Mouse (Mus musculus): Measurements from ENCODE around the gene H2-T22. TPM values are rescaled to one million over a fixed set of nuclear protein-coding genes. Genes with fewer than 3 reads are reported as not detected.
"Not testable (repeated sequence)": the region's sequence is repeated elsewhere in the genome, so short reads cannot be mapped to it uniquely, and the experiment has no call there.

The H2-T22 gene
- total RNA-seq, 2 experiments from 2014 or later, result 5.5 to 19.7 TPM

- ATAC-seq (replicated peaks; ENCODE audit: low FRiP score, poor library complexity, severe bottlenecking), result not testable (repeated sequence)
Measured at GRCm38 (mm10) chr17:36030703-36031582, 11.6 kb downstream of the H2-T22 start.

DNA sequence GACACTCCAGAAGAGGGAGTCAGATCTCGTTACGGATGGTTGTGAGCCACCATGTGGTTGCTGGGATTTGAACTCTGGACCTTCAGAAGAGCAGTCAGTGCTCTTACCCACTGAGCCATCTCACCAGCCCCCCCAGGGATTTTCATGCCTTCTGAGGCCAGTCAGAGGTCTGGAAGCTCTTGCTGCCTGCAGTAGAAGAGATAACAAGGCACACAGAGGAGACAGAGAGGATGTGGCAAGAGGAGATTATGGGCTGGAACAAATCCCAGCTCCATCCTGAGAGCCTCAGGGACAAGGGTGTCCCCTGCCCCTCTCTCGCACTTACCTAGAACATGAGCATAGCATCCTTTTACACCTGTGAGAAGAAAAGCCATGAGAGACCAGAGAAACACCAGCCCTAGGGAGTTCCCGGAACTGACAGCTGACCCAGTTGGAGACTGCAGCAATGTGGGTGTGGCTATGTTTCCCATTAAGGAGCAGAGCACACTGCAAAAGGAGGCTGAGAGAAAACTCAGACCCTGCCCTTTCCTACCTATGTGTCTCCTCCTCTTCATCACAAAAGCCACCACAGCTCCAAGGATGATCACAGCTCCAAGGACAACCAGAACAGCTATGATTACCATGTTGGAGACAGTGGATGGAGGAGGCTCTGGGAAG lies 12.4 kb downstream of the H2-T22 start:
- peak; percentile 84 for ATAC-seq (replicated peaks; ENCODE audit: low FRiP score, poor library complexity, severe bottlenecking)

- no peak for ATAC-seq (replicated peaks; ENCODE audit: low FRiP score, poor library complexity, severe bottlenecking)
Measured at GRCm38 (mm10) chr17:36028879-36029619, 13.5 kb downstream of the H2-T22 start.

DNA sequence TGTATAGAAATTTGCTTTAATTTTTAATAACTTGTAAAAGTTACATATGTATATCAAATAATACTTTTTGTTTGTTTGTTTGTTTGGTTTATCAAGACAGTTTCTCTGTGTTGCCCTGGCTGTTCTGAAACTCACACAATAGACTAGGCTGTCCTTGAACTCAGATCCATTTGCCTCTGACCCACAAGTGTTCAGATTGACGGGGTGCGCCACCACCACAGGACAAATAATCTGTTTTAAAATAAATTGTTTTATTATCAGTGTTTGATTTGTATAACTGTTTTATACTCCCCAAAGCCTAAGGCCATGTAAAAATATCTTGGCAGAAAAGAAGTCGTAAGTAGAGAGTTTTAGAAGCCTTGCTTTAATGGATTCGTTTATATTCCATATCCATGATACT lies 14.9 kb downstream of the H2-T22 start:
- ATAC-seq (replicated peaks; ENCODE audit: low FRiP score, poor library complexity, severe bottlenecking), result no peak

DNA sequence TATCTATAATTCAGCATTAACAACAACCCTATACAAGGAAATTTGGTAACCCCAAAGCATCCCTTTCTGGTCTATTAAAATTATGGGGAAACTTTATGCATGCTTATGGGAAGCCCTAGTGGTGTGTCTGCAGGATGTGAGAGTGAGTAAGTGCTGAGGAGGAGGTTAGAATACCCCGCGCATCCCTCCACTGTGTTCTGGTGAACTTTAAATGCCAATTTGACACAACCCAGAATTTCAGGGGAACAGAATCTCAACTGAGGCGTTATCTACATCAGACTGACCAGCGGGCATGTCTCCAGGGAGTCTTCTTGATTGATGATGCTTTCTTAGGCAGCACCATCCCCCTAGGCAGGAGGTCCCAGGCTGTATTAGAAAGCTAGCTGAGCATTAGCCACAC lies 16.6 kb downstream of the H2-T22 start:
- ATAC-seq (replicated peaks; ENCODE audit: low FRiP score, poor library complexity, severe bottlenecking), result no peak

GRCm38 (mm10) chr17:36025197-36025596 lies 17.4 kb downstream of the H2-T22 start:
- ATAC-seq (replicated peaks; ENCODE audit: low FRiP score, poor library complexity, severe bottlenecking), result no peak

DNA sequence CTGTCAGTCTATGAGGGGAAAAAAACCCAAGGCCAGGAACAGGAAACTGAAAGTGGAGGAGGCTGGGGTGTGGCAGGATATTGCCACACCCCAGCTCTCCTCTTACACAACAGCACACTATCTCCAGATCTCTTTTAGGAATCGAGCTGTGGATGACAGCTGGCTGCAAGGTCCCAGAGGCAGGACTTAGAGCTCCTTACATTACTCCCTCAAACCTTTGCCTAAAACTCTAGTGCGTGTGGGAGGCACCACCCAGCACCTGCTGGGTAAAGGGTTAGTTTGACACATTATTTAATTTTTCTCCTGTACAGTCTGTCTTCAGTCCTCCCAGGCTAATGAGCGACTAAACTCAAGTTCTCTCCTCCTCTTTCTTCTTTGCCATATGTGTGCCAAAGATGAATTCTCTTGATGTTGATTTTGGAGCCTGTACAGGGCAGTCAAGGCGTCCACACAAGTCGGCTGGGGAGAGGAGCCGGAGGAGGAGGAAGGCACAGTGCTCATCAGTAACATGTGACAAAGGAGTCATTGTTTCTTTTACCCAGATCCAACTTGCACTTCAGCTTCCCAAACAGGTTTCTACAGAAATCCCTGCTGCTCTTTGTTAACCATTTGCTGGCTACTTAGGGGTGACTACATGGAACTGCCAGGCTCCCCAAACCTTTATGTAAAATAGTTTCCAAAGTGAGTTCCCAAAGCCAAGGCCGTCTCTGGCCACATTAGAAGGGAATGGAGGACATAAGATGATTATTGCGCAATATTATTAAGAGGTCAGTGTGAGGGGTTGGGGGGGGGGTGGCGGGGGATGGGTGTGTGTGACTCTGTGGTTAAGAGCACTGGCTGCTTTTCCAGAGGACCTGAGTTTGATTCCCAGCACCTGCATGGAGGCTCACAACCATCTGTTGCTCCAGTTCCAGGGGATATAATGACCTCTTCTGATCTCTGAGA lies 18.6 kb downstream of the H2-T22 start:
- peak; percentile 68 for ATAC-seq (replicated peaks; ENCODE audit: low FRiP score, poor library complexity, severe bottlenecking)

GRCm38 (mm10) chr17:36022922-36023321 lies 19.6 kb downstream of the H2-T22 start:
- no peak for ATAC-seq (replicated peaks; ENCODE audit: low FRiP score, poor library complexity, severe bottlenecking)

- no peak for ATAC-seq (replicated peaks; ENCODE audit: low FRiP score, poor library complexity, severe bottlenecking)
Measured at GRCm38 (mm10) chr17:36022098-36022497, 20.4 kb downstream of the H2-T22 start.

DNA sequence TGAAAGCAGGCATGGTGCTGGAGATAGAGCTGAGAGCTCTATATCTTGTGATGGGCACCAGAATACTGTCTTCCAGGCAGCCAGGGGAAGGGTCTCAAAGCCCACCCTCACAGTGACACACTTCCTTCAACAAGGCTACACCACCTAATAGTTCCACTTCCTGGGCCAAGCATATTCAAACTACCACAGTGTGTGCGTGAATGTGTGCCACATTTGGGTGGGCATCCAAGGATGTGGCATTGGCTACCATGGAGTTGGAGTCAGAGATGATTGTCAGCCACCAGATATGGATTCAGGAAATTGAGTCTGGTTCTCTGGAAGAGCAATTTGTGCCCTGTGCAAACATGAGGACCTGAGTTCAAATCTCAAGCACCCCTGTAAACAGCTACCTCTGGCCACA lies 21.2 kb downstream of the H2-T22 start:
- no peak for ATAC-seq (replicated peaks; ENCODE audit: low FRiP score, poor library complexity, severe bottlenecking)

DNA sequence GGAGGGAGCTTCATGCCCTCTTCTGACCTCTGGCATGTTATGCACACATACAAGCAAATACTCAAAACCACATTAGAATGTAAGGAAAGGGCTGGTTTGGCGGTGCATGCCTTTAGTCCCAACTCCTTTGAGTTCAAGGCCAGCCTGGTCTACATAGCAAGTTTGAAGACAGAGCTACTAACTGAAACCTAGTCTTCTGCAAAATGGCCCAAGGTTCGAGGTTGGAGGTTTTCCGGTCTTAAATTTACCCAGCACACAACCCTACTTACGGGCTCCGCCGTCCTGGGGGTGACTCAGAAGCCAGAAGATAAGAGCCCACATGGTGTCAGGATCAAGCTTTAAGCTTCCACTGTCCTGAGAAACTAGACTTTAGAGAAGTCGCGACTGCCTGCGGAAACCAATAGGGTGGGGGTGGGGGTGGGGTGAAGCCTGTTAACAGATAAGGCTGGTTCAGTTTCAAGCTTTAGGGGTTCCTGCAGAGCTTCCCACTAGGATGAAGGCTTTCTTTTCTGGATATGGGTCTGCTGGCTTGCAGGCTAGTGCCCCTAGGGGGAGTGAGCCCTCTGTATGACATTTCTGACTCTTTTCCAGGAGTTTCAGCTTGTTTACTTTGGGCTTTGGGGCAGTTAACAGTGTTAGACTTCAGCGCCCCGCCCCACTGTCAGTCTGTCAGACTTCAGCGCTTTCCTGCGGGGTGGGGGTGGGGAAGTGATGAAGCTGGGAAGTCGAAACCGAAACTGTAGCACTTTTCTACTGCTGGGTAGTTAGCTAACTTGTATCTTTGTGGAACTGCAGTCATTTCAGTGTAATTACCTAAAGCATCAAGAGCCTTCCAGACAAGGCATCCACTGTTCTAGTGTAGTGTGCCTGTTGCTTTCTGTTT lies 22.1 kb downstream of the H2-T22 start, which contains the start of gene H2-T24:
Gene H2-T24, minus strand, starts transcription at position 370 of the 883 bp plus-strand sequence.
- peak; percentile 85 for ATAC-seq (replicated peaks; ENCODE audit: low FRiP score, poor library complexity, severe bottlenecking)

DNA sequence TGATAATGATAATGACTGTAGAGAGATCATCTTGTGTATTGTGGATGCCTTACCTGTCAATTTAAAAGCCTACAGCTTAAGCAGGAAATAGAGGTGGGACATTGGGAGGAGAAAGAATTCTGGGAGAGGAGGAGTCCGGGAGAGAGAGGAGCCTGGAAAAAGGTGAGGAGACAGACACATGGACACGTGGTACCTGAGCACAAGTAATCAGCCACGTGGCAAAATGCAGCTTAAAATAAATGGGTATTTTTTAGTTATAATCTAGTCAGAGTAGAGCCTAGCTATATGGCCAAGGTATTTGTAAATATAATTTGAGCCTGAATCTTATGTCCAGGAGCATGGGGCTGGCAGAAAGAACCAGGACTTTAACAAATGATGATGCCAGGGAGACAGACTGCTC lies 23.0 kb downstream of the H2-T22 start:
- no peak for ATAC-seq (replicated peaks; ENCODE audit: low FRiP score, poor library complexity, severe bottlenecking)

DNA sequence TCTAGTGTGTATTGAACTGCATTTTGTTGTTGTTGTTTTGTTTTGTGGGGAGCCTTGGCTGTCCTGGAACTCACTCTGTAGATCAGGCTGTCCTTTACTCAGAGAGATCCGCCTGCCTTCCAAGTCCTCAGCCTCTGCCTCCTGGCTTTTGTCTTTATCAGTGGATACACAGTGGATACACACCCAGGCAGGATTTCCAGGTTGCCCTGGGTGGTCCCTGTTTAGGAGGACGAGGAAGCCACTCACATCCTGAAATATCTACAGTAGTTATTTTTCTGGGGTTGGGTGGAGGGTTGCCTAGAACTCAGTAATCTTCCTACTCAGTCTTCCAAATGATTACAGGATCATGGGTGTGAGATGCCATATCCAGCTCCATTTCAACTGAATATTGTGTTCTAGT lies 23.6 kb downstream of the H2-T22 start:
- peak; percentile 43 for ATAC-seq (replicated peaks; ENCODE audit: low FRiP score, poor library complexity, severe bottlenecking)

- no peak for ATAC-seq (replicated peaks; ENCODE audit: low FRiP score, poor library complexity, severe bottlenecking)
Measured at GRCm38 (mm10) chr17:36017046-36017445, 25.5 kb downstream of the H2-T22 start.

- no peak for ATAC-seq (replicated peaks; ENCODE audit: low FRiP score, poor library complexity, severe bottlenecking)
Measured at GRCm38 (mm10) chr17:36014977-36015376, 27.6 kb downstream of the H2-T22 start.

DNA sequence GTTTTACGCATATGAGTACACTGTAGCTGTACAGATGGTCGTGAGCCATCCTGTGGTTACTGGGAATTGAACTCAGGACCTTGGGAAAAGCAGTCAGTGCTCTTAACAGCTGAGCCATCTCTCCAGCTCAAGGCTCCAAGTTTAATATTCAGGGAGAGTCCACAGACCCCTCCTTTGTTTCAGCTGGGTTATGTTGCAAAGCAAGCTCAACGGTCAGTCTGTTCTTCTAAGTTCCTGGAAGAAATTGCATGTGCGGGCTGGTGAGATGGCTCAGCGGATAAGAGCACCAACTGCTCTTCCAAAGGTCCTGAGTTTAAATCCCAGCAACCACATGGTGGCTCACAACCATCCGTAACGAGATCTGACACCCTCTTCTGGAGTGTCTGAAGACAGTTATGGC lies 38.1 kb downstream of the H2-T22 start:
- not testable (repeated sequence) for ATAC-seq (replicated peaks; ENCODE audit: low FRiP score, poor library complexity, severe bottlenecking)

GRCm38 (mm10) chr17:36003331-36003730 lies 39.2 kb downstream of the H2-T22 start:
- ATAC-seq (replicated peaks; ENCODE audit: low FRiP score, poor library complexity, severe bottlenecking), result no peak

- peak; percentile 69 for ATAC-seq (replicated peaks; ENCODE audit: low FRiP score, poor library complexity, severe bottlenecking)
Measured at GRCm38 (mm10) chr17:36001966-36002365, 40.6 kb downstream of the H2-T22 start.
